Mouse (Mus musculus): ENCODE data around the gene Wdr45. TPM values are rescaled to one million over a fixed set of nuclear protein-coding genes. Genes with fewer than 3 reads are reported as not detected.

Wdr45 gene
- 52.3 and 70.0 TPM in 2 replicates for total RNA-seq (2023)

DNA sequence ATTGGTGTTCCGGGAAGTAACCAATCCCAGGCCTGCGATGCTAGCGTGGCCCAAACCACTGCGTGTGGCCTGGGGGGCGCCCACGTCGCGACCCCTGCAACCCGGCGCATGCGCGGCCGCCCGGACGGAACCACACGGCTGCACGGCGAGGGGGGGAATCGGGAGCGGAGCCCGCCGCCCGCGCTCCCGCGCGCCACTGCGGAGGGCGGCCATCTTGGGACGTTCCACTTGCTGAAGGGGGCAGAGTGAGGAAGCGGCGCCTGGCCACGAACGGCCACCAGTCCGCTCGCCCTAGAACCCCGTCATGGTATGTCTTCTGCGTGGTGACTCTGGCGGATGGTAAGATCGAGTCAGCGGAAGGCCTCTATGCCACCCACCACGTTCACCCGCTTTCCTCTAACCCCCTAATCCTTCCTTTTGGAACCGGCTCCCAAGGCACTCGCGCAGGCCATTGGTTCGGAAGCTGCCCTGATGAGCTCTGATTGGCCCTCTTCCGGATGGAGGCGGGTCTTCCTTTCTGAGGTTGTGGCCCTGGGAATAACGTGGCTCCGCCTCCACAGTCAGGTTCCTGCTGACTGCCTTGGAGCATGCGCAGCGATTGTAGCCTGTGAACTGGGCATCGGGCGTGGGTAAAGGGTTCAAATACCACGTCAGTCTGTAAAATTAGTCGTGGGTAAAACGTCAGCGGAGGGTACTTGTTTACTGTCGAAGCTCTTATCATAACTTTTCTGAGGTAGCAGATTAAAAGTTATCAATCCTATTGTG, at the start of gene Wdr45:
Wdr45 (plus strand) TSS at position 199 of the 765 bp plus-strand sequence.

DNA sequence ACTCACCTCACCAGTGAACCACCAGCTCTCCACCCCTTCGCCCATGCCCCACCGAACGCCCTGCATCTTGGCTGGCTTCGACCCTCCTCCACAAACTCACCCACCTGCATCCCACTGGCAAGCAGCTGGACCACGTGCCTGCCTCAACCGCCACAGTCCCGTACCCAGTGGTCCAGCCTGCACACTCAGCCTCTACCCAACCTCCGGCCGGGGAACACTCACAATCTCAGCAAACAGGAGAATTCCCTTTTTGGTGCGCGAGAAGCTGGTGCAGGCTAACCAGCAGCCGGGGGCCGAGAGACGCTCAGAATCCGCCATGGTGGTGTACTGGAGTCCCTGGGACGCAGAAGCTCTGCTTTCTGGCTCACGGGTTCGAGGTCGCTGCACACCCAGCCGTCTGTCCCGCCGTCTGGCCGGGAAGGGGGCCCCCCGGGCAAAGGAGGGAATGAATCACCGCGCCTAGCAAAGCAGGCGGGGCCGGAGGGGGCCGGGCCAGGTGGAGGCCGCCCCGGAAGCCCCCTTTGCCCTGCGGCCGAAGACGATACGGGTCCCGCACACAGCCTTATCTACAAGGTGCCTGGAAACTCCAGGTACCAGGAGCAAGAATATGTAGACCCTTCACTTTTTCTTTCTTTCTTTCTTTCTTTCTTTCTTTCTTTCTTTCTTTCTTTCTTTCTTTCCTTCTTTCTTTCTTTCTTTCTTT, 43.1 kb upstream of the Wdr45 start, which contains the start of gene Plp2:
Plp2 (minus strand) TSS at position 470 of the 703 bp plus-strand sequence.

DNA sequence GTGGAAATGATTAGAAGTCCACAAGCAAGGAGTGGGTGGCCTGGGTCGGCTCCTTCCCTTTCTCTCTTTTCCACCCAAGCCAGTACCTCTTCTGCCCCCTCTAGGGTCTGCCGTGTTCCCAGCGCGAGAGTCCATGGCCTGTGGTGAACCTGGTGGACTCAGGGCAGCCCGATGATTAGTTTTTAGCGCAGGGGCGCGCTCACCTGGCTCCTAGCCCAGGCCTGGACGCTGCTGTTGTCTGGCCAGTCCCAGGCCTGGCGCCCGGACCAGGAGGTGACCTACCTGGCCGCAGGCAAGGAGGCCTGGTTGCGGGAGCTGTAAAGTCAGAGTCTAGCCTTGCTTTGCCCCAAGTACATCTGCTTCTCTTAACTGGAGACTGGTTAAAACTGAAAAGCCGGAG, 33.3 kb upstream of the Wdr45 start, which contains the start of gene Magix:
Magix (minus strand) TSS at position 388 of the 400 bp plus-strand sequence.

DNA sequence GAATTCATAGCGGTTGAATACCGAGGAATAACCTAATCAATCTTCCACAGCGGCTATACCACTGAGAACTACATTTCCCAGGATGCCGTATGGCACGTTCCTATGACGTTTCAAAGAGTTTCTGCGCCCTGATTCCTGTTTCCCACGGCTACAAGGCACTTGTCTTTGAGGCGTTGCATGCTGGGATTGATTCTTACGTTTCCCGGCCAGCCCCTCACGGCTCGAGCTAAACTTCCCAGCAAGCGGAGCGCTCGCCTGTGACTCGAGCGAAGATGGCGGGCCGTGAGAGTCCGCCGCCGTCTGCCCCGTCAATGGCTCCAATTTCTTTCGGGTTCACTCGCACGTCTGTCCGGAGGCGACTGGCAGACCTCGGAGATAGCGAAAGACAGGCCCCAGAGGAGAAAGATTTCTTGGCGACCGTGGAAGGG, 17.2 kb upstream of the Wdr45 start, which contains the start of gene Gpkow:
Gpkow (plus strand) TSS at position 178 of the 428 bp plus-strand sequence.

DNA sequence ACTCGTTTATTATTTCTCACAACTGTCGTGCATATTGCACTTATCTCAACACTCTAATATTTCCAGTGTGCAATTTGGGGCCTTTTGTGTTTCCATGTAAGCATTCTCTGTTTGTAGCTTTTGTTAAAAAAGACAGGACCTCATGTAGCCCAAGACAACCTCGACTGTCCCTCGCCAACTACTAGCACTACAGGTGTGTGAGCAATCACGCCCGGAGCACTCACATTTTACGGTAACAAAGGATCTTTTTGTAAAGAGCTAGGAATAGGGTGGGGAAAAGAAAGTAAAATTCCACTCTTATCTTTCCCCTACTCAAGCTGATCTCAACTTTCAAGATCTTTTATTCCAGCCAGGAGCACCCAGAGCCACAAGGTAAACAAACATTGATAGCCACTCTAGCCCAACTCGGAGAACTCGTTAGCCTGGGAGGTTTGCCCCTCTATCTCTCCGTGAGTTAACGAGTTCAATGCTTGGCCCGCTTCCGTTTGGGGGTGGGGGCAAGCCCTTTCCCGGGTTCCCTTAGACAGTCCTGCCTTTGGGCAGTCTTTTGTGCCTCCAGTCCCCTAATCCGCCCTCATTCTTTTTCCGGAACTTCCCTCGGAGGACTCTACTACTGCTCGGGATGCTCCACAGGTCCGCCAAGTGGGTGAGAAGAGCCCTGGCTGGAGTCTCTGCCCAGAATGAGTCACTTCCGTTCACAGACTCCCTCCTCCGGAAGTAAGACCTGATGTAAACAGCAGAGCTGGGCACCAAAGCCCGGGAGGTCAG, 7.6 kb downstream of the Wdr45 start, which contains the start of gene Gm45208:
Gm45208 (plus strand) TSS at position 732 of the 768 bp plus-strand sequence.

DNA sequence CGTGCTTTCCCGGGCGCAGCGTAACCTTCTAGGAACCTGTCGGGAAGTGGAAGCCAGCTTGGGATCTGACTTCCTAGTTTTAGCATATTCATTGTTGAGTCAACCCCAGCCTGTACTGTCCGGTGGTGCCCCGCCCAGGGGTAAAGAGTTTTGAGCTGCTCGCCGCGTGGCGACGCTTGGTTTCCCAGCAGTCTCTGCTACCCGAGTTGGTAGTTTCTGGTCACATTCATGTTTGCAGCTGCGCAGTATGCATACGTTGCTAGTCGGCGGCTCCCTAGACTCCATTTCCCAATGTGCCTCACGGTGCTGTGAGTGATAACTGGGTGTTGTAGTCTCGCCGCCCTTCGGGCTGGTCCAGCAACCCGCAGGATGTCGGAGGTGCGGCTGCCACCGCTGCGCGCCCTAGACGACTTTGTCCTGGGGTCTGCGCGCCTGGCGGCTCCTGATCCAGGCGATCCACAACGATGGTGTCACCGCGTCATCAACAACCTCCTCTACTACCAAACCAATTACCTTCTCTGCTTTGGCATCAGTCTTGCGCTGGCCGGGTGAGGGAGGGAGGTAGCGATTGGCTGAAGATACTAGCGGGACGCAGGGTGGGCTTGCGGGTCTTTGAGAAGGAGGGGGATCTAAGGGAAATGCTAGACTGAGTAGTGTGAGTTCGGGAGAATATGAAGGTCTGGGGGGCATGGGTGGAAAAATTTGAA, 14.2 kb downstream of the Wdr45 start, which contains the start of gene Praf2:
Praf2 (plus strand) TSS at position 225 of the 707 bp plus-strand sequence.

DNA sequence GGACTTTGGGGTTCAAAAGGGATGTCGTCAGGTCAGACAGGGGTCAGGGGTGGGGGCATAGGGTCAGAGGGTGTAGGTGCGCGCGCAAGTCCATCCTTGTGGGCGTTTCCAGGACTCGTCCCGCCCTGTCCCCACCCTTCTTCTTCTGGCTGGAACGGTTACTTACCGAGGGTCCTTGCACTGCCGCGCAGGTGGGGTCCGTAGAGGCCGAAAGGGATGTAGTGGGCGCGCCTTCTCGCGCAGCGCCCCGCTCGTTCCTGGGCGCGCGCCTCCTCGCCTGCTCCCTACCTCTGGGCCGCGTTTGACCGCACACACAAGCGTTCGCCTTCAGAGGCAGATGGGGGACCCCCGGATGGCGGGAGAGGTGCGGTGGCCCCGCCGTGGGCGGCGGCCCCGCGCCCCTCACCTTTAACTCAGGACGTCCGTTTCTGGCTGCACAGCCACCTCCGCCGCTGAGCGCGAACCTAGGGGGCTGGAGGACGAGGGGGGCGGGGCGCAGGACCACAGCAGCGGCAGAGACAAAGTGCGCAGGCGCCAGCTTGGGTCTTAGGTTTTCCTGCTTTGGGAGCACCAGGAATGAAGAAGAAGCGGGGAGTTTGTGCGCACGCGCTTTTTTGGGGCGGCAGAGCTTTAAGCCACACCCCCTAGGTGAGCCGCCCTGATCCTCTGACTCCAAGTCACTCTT, 36.4 kb downstream of the Wdr45 start, which contains the start of gene Ccdc120:
Ccdc120 (minus strand) TSS at position 474 of the 685 bp plus-strand sequence.

DNA sequence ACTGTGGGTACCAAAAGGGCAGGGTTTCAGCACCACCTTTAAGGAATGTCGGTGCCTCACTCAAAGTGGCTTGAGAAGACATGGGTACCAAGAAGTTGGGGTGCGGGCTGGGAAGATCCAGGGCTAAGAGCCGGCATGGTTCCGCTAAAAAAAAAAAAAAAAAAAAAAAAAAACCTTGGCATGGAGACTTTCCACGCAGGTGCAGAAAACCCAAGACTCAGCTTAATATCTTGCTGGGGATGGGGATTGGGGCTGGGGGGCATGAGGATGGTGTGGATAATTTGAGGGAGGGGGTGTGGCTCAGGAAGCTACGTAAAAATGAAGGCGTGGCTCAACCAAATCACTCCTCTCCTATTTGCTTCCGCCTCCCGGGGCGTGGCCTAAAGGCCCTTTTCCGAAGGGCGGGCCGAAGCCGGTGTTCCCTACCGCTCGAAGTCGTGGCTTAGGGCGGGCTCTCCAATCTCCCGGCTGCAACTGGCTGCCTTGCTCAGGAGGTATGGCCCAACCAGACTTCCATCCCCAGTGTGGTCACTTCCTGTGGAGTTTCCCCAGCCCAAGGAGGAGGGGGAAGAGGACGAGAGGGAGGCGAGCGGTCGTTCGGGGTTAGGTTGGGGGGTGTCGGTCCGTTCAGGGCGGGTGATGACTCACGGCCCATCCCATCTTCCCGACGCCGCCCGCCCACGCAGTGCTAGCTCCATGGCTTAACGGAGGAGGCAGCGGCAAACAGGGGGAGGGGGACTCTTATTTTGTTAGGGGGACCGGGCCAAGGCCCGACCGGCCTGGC, 48.2 kb downstream of the Wdr45 start, which contains the start of gene Tfe3:
Tfe3 (plus strand) TSS at position 424 of the 784 bp plus-strand sequence.

Other genes with a start within 250 kb of the Wdr45 start
- gene Foxp3, start 140.7 kb upstream of the Wdr45 start, total RNA-seq (2023): not detected in 2 replicates
- gene Ppp1r3f, start 140.1 kb upstream of the Wdr45 start, total RNA-seq (2023): 0.64 and 0.73 TPM in 2 replicates
- 13.4 and 19.6 TPM in 2 replicates for gene Ccdc22, start 108.8 kb upstream of the Wdr45 start, total RNA-seq (2023)
- 0.16 and 0.25 TPM in 2 replicates for gene Cacna1f, start 107.2 kb upstream of the Wdr45 start, total RNA-seq (2023)
- 2.7 and 3.8 TPM in 2 replicates for gene Syp, start 75.9 kb upstream of the Wdr45 start, total RNA-seq (2023)
- 37.1 and 44.3 TPM in 2 replicates for gene Prickle3, start 57.1 kb upstream of the Wdr45 start, total RNA-seq (2023)
- 518 and 532 TPM in 2 replicates for gene Plp2, start 42.9 kb upstream of the Wdr45 start, total RNA-seq (2023)
- gene Magix, start 33.1 kb upstream of the Wdr45 start, total RNA-seq (2023): not detected in 2 replicates
- gene Gpkow, start 17.2 kb upstream of the Wdr45 start, total RNA-seq (2023): 45.4 and 58.6 TPM in 2 replicates
- 1.8 and 1.9 TPM in 2 replicates for gene Gm45208, start 7.9 kb downstream of the Wdr45 start, total RNA-seq (2023)
- gene Praf2, start 14.1 kb downstream of the Wdr45 start, total RNA-seq (2023): 2.0 and 2.6 TPM in 2 replicates
- gene Ccdc120, start 36.6 kb downstream of the Wdr45 start, total RNA-seq (2023): not detected in 2 replicates
- gene Tfe3, start 48.2 kb downstream of the Wdr45 start, total RNA-seq (2023): 85.6 and 90.4 TPM in 2 replicates
- gene Gripap1, start 75.4 kb downstream of the Wdr45 start, total RNA-seq (2023): 135 and 164 TPM in 2 replicates
- gene Kcnd1, start 108.0 kb downstream of the Wdr45 start, total RNA-seq (2023): 1.4 and 2.0 TPM in 2 replicates
- 129 and 151 TPM in 2 replicates for gene Otud5, start 127.0 kb downstream of the Wdr45 start, total RNA-seq (2023)
- gene Pim2, start 163.9 kb downstream of the Wdr45 start, total RNA-seq (2023): 2.2 and 4.1 TPM in 2 replicates
- 25.5 and 28.1 TPM in 2 replicates for gene Slc35a2, start 169.7 kb downstream of the Wdr45 start, total RNA-seq (2023)
- gene Pqbp1, start 184.9 kb downstream of the Wdr45 start, total RNA-seq (2023): 34.5 and 34.7 TPM in 2 replicates
- gene Timm17b, start 185.0 kb downstream of the Wdr45 start, total RNA-seq (2023): 44.3 and 45.8 TPM in 2 replicates
- gene Gm10491, start 193.5 kb downstream of the Wdr45 start, total RNA-seq (2023): not detected in 2 replicates
- not detected in 2 replicates for gene Gm10490, start 195.2 kb downstream of the Wdr45 start, total RNA-seq (2023)
- gene Pcsk1n, start 205.5 kb downstream of the Wdr45 start, total RNA-seq (2023): not detected in 2 replicates
- not detected in 2 replicates for gene Eras, start 214.3 kb downstream of the Wdr45 start, total RNA-seq (2023)
- gene Hdac6, start 233.6 kb downstream of the Wdr45 start, total RNA-seq (2023): 4.9 and 8.8 TPM in 2 replicates